Mouse (Mus musculus) small intestine, adult 2 months (tissue): ENCODE measurements around the gene Bak1. TPM values are rescaled to one million over a fixed set of nuclear protein-coding genes. Genes with fewer than 3 reads are reported as not detected.
"Not testable (repeated sequence)": the region's sequence is repeated elsewhere in the genome, so short reads cannot be mapped to it uniquely, and the experiment has no call there.

Experiments used
- H3K27ac ChIP-seq: fragments of 200-500 bp; 2 replicates; pipeline ENCODE4 v1.5.1; 2012; ENCODE audit warnings: low read depth, low read length, control low read depth, inconsistent platforms; ENCODE audit not compliant: insufficient read depth
- H3K27me3 ChIP-seq: fragments of 200-500 bp; 2 replicates; pipeline ENCODE4 v1.6.1; 2012; ENCODE audit warnings: mild to moderate bottlenecking, moderate library complexity, low read length, inconsistent platforms; ENCODE audit not compliant: control insufficient read depth, insufficient read depth
- H3K36me3 ChIP-seq: fragments of 200-500 bp; 2 replicates; pipeline ENCODE4 v1.6.1; 2012; ENCODE audit warnings: mild to moderate bottlenecking, low read length, control low read depth, inconsistent platforms; ENCODE audit not compliant: control insufficient read depth, insufficient read depth
- H3K4me1 ChIP-seq: fragments of 200-500 bp; 2 replicates; pipeline ENCODE4 v1.6.1; 2012; ENCODE audit warnings: low read length, inconsistent platforms, mixed read lengths; ENCODE audit not compliant: control insufficient read depth, insufficient read depth, insufficient read length
- H3K4me3 ChIP-seq: fragments of 200-500 bp; 2 replicates; pipeline ENCODE4 v1.5.1; 2012; ENCODE audit warnings: low read depth, mild to moderate bottlenecking, control low read depth, inconsistent platforms, low read length, moderate library complexity
- CTCF ChIP-seq: fragments of 200-500 bp; IDR thresholded peaks from 2 replicates; pipeline ENCODE4 v1.5.1; 2012; ENCODE audit warnings: low read depth, mild to moderate bottlenecking, control low read depth, inconsistent platforms, low read length, moderate library complexity, mixed read lengths; ENCODE audit not compliant: insufficient replicate concordance, insufficient read length; ENCODE audit errors: extremely low read depth
- POLR2A ChIP-seq: fragments of 200-500 bp; IDR thresholded peaks from 2 replicates; pipeline ENCODE4 v1.6.1; 2012; ENCODE audit warnings: low read depth, mild to moderate bottlenecking, control low read depth, inconsistent platforms, low read length, moderate library complexity
- WGBS: fragments of 180-500 bp; shearing (Covaris S2); methylation state at CpG from one replicate; pipeline ENCODE4 v1.1.7; 2018; 5-methylcytosine and 5-hydroxymethylcytosine counted together
- polyA plus RNA-seq: library from polyadenylated mRNA; depleted of rRNA; stranded (reverse); fragments of >200 nt; gene quantifications from 2 replicates; pipeline ENCODE4 v1.2.3, GENCODE M21; 2012

The Bak1 gene
- polyA plus RNA-seq, 1 experiment: 265 TPM

- Histone ChIP-seq H3K4me3 (no peak overlapping the region), H3K27ac (no peak overlapping the region), H3K4me1 (peaks cover 3% of the 10 kb centered on the region; the same call in 1 of the 2 replicates), H3K36me3 (no peaks in the 10 kb centered on the region), H3K27me3 (no peaks in the 10 kb centered on the region)
- TF ChIP-seq CTCF (no peak), POLR2A (no peak)
- WGBS: 53% methylated on average over 10 of the region's 10 CpGs
These were observed 43.2 kb downstream of the Bak1 start for GRCm38 (mm10) chr17:26985503-26986179.

GRCm38 (mm10) chr17:26983382-26983781 is 45.4 kb downstream of the Bak1 start:
- no peaks in the 10 kb centered on the region for H3K4me1 ChIP-seq
- H3K27me3 ChIP-seq: no peaks in the 10 kb centered on the region
- no peak for TF ChIP-seq CTCF
- no peak for TF ChIP-seq POLR2A
- H3K27ac ChIP-seq: no peak overlapping the region
- WGBS: 89% methylated on average over 4 of the region's 4 CpGs
- H3K4me3 ChIP-seq: no peak overlapping the region
- H3K36me3 ChIP-seq: peaks cover 3% of the 10 kb centered on the region; the same call in 1 of the 2 replicates

DNA sequence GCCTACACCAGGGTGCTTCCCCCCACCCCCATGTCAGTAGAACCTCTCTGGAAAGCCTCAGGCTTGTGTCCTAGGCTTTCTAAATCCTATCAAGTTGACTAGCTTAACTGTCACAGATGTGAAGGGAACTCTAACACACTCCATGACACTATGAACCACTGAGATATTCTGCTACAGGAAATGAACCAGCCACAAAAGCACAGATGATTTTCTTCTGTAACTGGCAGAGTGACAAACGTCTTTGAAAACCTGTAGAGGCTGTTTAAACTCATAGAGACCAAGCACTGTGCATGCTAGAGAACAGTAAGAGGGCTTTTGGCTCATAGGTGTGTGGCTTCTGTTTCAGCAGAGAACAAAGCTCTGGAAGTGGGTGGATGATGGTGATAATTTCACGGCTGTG is 47.8 kb downstream of the Bak1 start:
- WGBS: 44% methylated on average over 2 of the region's 2 CpGs
- H3K4me3 ChIP-seq: no peak overlapping the region
- H3K4me1 ChIP-seq: no peaks in the 10 kb centered on the region
- H3K36me3 ChIP-seq: peaks cover 13% of the 10 kb centered on the region
- TF ChIP-seq CTCF (no peak), POLR2A (no peak)
- no peak overlapping the region for H3K27ac ChIP-seq
- H3K27me3 ChIP-seq: no peaks in the 10 kb centered on the region

- Histone ChIP-seq H3K36me3 (peaks cover 17% of the 10 kb centered on the region), H3K27ac (no peak overlapping the region), H3K4me1 (no peaks in the 10 kb centered on the region), H3K27me3 (no peaks in the 10 kb centered on the region), H3K4me3 (no peak overlapping the region)
- WGBS: 55% methylated on average over 2 of the region's 2 CpGs
- TF ChIP-seq POLR2A (no peak), CTCF (no peak)
These were observed 49.4 kb downstream of the Bak1 start for GRCm38 (mm10) chr17:26979426-26979825.

- H3K36me3 ChIP-seq: peaks cover 17% of the 10 kb centered on the region
- WGBS: 92% methylated on average over 6 of the region's 6 CpGs
- H3K27ac ChIP-seq, H3K4me1 ChIP-seq, H3K4me3 ChIP-seq, H3K27me3 ChIP-seq: not testable (repeated sequence)
These were observed 51.5 kb downstream of the Bak1 start for GRCm38 (mm10) chr17:26977354-26977753.

DNA sequence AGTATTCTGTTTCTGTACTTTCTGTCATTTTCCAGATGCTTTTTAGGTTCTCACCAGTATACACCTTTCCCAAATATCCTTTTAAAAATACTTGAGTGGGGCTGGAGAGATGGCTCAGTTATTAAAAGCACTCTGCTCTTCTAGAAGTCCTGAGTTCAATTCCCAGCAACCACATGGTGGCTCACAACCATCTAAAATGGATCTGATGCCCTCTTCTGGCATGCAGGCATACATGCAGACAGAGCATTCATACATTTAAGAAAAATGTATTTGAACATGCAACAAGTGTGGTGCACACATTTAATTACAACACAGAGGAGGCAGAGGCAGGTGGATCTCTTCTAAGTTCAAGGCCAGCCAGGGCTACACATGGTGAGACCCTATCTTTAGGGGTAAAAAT is 53.4 kb downstream of the Bak1 start:
- TF ChIP-seq CTCF (no peak), POLR2A (no peak)
- no peaks in the 10 kb centered on the region for H3K27me3 ChIP-seq
- H3K27ac ChIP-seq: no peak overlapping the region
- H3K4me1 ChIP-seq: peaks cover 5% of the 10 kb centered on the region
- peaks cover 17% of the 10 kb centered on the region for H3K36me3 ChIP-seq
- H3K4me3 ChIP-seq: no peak overlapping the region

DNA sequence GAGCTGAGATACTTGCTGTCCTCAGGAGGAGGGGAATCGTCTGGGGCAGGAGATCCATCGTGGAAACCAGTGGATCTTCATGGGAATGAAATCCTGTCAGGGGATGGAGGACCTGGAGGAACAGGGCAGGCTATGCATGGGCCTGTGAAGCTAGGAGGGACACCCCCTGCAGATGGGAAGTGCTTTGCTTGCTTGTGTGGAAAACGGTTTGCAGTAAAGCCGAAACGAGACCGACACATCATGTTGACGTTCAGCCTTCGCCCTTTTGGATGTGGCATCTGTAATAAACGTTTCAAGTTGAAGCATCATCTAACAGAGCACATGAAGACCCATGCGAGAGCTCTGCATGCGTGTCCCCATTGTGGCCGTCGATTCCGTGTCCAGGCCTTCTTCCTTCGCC is 54.3 kb downstream of the Bak1 start:
- no peak overlapping the region for H3K4me3 ChIP-seq
- WGBS: 88% methylated on average over 15 of the region's 15 CpGs
- H3K27me3 ChIP-seq: no peaks in the 10 kb centered on the region
- no peak overlapping the region for H3K27ac ChIP-seq
- H3K4me1 ChIP-seq: peaks cover 5% of the 10 kb centered on the region
- TF ChIP-seq CTCF: no peak
- TF ChIP-seq POLR2A: no peak
- H3K36me3 ChIP-seq: peaks cover 17% of the 10 kb centered on the region
